Mouse (Mus musculus): ENCODE data around the gene Ccdc65. TPM values are rescaled to one million over a fixed set of nuclear protein-coding genes. Genes with fewer than 3 reads are reported as not detected.
A peak's percentile ranks its signal among the peaks of the same experiment; 100 is the strongest.

The Ccdc65 gene
- total RNA-seq, 2 experiments from 2014 or later, result not detected

DNA sequence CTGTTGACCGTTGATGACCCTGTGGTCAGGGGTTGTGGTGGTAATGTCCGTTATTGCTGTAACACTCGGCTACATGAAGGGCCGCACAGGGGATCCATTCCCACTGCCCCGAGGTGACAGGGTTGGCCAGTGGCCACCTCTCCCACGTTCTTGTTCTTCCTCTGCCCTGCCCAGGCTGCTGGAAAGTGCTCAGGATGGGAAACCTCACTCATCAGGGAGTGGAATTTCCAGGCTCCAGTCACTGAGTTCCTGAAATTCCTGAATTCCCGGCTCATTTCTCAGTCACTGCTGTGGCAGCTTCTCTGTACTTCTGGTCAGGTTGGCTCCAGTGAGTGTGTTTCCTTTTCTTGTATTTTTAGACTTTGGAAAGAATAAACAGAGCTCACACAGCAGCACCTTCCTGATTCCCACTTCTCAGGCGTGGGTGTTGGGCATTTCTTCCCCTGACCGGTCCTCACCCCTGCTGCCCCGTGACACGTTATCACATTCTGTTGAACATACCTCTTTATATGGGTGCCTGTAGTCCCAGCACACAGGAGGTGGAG, 15.8 kb upstream of the Ccdc65 start:
- DNase-seq (ENCODE audit: low spot score in 2 of 2), result peak in 1 of 2 experiments; percentile 34

DNA sequence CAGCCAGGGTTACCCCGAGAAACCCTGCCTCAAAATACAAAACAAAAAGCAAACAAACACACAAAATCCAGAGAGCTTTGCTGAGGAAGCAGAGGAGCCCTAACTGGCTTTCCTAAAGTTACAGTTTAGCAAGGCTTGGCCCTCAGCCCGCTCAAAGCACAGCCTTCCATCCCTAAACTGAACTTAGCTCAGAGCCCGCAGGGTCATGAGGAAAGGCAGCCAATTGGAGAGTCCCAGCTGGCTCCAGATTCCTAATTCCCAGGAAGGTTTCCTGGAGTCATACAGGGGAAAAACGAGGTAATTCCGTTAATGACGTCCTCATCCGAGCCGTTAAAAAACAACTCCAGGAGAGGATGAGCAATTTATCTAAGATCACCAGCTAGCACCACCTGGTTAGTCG, 12.3 kb upstream of the Ccdc65 start:
- DNase-seq (ENCODE audit: low spot score in 2 of 2), result peak in 1 of 2 experiments; percentile 25

DNA sequence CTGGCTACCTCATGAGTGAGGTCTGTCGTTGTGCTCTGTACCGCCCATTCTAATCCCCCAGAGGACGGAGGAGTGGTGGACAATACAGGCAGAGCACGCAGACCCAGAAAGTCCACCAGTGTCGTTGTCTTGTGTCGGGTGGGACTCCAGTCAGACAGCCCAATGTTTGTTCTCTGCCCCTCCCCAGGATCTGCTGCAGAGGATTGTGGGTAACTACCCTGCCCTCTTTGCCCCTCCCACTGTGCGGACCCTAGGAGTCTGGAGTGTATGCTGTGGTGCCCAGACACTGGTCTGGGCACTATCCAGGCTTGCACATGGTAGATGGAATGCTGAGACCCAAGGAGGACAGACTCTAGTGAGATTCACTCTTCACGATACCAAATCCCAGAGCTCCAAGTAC, 11.8 kb upstream of the Ccdc65 start:
- DNase-seq (ENCODE audit: low spot score in 2 of 2), result no peak

DNA sequence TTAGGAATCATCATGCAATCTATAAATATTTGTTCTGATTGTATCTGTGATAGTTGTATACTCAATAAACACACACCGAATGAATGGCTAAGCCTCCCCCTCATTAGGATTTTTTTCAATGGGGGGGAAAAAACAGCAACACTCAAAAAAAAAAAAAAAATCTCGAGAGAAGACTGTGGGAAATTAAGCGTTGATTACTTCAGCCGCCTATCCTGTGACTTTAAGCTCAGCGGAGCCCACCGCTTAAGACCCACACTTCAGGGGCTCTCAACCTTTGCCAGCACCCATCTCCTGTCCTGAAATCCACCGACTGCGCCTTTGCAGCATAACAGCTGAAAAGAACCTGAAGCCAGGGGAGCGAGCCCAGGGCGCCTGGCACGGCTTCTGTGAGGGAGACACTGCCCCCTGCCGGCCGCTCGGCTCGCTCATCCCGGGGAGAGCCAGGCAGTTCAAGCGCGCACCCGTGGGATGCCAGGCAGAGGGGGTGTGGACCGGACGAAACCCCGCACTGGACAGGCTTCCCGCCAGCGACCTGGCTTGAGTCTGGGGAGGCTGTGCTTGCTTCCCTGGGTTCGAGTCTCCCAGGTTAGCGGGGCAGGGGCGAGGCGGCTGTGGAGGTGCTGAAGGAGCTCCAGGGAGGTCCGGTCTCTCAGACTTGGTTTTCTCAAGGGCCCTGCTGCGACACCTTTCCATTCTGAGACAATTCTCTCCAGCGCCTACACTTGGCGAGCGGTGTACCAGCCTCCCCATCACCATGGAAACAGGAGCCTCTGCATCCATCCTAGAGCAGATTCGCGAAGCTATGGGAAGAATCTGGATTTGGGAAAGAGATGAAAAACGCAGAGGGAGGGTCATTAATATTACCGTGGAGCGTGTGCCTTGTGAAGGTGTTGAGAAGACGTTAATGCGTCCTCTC, 8.6 kb upstream of the Ccdc65 start:
- peak; percentile 84 to 86 for DNase-seq (ENCODE audit: low spot score in 2 of 2)

DNA sequence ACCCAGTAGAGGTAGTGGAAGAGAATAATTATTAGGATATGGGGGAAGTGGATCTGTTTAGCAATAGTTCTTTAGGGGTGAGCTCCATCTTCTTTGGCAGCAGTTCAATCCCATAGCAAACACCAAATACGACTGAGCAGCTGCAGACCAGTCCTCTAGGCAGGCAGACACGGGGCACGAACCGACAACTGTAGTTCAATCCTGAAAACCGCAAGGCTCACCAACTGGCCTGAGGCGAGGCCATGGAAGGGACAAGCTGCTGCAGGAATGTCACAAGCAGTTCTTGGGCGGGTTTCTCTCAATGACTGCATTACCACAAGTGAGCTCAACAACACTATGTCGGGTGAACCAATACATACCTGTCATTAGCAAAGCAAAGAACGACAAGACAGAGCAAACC, 3.7 kb upstream of the Ccdc65 start:
- no peak for DNase-seq (ENCODE audit: low spot score in 2 of 2)

DNA sequence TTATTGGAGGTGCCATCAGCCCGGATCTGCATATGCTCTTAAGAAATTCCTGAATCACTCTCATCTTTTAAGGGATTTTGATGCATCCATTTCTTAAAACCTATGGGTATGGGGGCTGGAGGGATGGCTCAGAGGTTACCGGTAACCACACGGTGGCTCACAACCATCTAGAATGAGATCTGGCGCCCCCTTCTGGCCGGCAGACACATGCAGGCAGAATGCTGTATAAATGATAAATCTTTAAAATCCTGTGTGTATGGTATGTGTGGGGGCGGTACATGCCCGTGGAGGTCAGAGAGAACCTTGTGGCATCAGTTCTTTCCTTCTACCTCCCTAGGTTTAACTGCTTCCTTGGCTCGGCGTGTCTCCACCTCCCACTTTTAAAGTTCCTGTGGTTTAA, 2.4 kb downstream of the Ccdc65 start:
- DNase-seq (ENCODE audit: low spot score in 2 of 2), result peak in 1 of 2 experiments; percentile 68

DNA sequence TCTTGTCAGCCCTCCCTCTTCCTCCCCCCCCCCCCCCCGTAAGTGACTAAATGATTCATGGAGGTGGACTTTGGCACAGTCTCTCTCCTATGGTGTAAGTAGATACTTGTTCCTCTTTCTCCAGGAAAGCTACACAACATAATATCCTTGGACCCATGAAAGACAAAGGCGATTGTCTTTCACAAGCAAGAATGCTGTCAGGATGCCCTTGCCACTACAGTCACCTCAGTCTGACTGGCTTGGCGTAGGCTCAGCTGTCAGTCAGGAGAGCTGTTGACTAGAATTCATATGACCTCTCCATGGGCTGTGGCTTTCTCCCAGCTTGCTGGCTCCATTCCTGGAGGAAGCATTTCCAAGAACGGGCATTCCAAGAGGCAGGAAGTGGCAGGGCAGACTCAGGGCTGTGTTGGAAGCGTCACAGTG, 6.2 kb downstream of the Ccdc65 start:
- no peak for DNase-seq (ENCODE audit: low spot score in 2 of 2)

DNA sequence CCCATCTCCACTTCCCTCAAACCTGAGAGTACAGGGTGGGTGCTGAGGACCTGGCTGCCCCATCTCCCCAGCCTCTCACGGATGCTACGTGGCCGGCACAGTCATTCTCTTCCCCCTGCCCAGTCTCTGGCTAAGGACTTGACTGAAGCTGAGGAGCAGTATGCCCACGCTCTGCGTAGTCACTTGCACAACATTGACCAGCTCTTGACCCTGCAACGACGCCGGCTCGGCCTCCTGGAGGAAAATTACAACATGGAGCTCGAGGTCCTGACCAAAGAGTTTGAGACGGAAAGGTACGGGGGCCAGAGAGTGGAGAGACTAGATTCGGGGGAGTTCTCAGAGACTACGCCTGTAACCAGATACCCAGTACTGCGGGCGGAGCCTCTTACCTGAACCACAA, 9.3 kb downstream of the Ccdc65 start:
- no peak for DNase-seq (ENCODE audit: low spot score in 2 of 2)

DNA sequence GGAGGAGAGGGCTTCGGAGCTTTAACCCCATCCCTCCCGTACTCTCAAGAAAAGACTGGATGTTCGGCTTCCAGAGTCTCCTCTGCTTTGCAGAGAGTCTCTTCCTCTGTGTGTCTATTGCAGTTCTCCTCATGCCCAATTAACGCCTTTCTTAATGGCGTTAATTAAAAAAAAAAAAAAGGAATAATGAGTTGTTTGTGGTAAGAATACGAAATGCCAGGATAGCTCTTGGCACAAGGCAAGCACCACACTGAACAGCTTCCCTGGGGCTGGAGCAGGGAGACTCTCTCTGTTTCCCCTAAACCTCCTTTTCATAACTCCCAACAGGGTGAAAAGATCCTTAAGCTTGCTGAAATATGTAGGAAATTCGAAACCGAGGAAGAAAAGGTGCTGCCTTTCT, 14.2 kb downstream of the Ccdc65 start:
- DNase-seq (ENCODE audit: low spot score in 2 of 2), result no peak

DNA sequence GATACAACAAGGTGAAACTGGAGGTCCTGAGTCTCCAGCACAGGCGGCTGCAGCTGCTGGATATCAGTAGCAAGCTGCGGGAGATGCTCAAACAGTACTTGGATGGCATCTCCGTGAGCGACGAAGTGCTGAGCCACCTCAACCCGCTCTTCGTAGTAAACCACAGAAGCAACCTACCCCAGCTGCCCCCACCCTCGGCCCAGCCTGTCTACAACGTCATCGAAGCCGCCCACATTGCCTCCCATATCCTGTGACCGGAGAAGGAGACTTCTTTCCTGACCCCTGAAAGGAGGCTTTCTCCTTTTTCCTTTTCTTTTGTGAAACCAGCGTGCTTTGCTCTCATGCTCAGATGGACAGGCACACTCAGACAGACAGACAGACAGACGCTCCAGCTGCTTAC, 14.8 kb downstream of the Ccdc65 start:
- DNase-seq (ENCODE audit: low spot score in 2 of 2), result no peak

DNA sequence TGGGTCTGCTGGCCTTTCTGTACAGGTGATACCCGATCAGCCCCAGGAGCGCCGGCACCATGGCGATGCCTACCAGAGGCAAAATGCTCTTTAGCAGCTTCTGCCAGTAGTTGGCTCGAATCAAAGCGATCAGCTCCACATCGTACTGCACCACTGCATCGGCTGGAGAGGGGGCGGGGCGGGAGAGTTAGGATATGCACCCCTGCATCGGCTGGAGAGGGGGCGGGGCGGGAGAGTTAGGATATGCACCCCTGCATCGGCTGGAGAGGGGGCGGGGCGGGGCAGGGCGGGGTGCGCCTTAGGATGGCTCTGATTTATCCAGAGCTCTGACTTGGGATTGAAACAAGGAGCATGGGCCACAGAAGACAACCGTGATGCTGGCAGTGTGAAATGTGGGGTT, 16.4 kb downstream of the Ccdc65 start:
- no peak for DNase-seq (ENCODE audit: low spot score in 2 of 2)

DNA sequence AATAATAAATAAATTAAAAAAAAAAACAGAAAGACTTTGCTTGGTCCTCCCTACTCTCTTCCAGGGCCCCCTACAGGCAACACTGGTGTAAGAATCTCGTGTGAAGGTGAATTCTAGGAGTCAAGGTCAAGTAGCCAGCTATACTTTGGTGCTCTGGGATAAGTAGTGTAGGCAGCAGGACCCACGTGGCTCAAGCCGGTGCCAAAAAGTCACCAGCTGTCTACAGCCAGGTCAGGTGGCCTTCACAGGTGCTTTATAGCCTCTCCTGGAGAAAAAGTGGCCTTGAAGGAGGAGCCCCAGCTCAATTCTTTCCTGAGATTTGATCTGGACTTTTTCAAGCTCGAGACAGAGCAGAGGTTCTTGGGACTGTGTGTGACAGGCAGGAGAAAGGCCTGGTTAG, 18.1 kb downstream of the Ccdc65 start:
- DNase-seq (ENCODE audit: low spot score in 2 of 2), result no peak

DNA sequence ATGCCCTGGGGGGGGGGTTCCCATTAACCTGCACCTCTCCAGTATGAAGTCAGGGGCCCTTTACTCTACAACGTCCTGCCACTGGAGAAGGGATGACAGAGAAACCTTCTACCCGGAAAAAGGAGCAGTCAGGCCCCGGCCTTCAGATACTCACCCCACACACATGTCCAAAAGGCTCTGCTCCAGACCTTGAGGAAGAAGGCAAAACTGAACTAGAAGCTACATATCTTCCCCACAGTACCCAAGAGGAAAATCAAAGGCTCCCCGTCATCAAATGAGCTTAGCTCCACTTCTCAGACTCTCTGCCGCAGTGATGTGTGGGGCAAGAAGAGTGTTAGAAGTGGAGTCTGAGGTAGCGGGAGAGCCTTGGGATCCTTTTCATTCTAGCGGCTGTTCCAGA, 18.7 kb downstream of the Ccdc65 start:
- no peak for DNase-seq (ENCODE audit: low spot score in 2 of 2)

DNA sequence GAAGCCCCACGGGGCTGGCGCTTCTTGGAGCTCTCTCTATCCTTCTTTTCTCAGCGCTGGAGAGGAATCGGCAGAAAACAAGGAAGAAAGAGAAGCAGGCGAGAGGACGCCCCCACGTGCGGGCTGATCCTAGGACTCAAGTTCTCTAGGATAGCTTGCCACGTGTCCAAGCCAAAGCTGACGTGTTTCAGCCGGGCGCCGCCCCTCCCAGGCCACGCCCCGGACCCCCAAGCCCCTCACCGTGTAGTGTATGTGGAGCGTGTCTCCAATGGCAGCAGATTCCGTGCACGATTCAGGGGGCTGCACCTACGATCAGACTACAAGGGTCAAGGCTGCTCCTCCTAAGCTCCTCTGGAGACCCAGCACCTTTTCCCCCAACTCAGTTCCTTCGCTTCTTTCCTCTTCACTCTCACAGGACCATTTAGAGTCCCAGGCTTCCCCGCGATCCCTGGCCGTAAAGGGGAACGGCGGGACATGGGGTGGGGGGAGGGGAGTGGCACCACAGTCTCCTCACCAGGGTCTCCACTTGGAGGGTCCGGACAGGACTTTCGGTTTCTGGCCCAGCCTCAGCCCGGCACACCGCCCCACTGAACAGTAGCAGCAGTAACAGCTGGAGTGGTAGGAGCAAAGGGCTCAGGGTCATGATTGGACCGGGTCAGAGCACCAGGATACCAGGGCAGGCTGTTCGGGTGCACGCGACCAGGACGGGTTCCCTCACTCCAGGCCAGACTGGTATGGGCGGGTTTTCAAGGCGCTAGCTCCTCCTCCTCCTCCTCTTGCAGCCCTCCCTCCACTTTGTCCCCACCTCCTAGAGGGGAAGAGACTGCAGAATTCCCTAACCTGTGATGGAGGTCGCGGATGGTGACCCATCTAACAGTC, 19.7 kb downstream of the Ccdc65 start, which contains the start of gene Fkbp11:
Fkbp11 (minus strand) TSS at position 756 of the 879 bp plus-strand sequence.
- DNase-seq (ENCODE audit: low spot score in 2 of 2), result peak; percentile 28 to 60

DNA sequence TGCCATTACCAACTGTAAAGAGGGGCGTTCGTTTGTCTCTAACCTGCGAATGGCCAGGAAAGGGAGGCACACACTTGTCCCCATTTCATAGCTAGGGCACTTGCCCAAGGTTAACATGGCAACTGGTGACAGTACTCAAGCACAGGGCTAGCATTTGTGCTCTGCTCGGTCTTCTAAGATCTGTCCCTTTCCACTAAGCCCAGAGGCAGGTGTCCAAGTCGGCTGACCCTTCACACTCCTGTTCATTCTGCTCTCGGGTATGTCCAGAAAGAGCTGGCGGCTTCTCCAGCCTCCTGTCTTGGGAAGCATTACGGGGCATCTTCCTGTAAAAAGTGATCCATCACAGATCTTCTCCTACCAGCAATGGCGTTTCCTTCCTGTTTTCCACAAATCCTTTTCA, 20.4 kb downstream of the Ccdc65 start:
- DNase-seq (ENCODE audit: low spot score in 2 of 2), result no peak

DNA sequence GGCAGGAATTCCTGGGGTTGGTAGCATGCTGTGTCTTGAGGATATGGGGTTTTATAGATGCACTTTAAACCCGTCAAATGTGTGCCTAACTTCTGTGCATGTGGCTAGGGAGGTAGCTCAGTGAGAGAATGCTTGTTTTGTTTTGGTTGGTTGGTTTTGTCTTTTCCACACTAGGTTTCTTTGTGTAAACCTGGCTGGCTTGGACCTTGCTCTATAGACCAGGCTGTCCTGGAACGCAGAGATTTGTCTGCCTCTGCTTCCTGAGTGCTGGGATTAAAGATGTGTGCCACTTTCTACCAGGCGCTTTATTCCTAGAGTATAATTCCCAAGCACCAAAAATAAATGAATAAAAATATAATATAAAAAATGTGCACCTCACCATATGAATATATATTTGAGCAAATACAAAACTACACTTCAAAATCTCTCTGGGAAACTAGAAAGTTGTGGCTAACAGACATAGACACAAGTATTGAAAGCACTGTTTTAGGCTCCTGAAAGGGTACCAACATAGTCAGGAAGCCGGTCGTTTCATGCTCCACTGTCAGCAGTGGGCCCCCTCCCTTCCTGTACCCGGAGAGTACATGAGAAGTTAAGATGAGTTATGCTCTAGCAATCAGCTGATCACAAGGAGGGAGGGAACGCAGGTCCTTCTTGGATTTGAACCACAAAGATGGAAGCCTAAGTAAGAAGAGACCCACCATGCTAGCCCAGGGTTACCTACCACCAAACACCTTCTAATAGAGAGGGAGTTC, 22.0 kb downstream of the Ccdc65 start:
- DNase-seq (ENCODE audit: low spot score in 2 of 2), result no peak

DNA sequence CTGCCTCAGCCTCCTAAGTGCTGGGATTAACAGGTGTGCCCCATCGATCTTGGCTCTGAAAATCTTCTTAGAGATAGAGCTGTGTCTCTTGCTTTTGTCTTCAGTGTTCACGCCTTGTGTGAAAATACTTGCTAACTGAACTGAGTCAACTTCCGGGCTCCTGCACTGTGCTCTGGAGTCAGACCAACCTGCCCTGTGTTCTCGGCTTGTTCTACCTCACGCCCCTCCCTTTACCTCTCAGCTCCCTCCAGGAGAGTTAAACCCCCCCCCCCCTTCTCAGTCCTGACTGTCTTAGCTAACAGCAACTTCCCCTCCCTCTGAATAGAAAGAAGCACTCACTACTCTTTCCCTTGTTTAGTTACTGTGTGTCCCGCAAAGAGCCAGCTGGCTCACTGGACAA, 22.8 kb downstream of the Ccdc65 start:
- no peak for DNase-seq (ENCODE audit: low spot score in 2 of 2)

DNA sequence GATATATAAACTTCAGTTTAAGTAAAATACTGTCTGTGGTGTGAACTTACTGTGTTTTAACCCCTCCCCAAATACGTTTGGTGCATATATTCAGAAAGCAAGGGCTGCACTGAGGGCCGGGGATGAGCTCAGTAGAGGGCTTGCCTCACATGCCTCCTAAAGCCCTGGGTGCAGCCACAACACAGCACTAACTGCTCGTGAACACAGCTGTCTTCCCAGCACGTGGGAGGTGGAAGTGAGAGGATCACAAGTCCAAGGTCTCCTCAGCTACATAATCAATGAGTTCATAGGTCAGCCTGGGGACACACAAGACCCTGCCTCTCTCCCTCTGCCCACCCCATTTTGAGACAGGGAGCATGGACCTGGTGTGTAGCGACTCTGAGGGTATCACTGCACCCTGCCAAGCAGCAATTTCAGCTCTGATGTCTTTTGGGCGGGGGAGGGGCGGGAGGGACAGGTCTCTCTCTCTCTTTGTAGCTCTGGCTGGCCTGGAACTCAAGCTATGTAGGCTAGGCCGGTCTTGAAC, 24.1 kb downstream of the Ccdc65 start:
- DNase-seq (ENCODE audit: low spot score in 2 of 2), result no peak

DNA sequence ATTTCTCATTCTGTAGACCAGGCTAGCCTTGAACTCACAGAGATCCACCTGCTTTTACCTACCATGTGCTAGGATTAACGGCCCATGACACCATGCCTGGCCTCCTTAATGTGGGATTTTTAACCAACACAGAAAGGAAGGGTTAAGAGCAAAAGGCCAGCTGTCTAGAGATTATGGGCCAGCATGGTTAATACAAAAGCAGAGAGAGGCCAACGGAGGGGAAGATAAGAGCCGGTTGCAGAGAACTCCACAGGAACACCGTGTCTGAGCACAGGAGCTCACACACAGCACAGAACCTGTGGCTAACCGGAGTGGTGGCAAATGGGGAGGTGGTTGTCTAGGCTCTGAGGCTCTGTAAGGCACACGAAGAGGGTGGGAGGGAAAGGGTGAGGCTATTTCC, 25.4 kb downstream of the Ccdc65 start:
- no peak for DNase-seq (ENCODE audit: low spot score in 2 of 2)

DNA sequence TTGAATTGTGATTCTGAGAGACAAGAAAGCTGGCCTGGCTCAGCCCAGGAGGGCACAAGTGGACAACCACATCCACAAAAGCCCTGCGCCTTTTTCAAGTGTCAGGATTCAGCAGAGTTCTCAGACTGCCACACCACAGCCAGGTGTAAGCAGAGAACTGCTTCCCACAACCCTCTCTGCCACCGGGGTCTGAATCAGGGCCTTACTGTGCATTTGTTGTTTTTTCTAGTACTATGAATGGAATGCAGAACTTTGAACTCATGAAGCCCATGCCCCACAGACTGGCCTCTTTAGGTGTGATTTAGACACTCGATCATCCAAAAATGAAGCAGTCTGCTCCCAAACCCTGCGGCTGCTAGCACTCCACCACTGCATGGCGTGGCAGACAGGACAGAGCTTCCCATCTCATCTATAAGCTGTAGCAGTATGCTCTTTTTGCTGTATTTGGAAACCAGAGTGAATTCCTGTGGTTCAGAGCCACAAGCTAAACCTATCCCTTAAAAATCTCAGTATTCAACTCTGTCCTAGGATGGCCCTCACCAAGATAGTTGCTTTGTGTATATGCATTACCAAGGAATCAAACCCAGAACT, 26.1 kb downstream of the Ccdc65 start:
- DNase-seq (ENCODE audit: low spot score in 2 of 2), result no peak

Data from gastrocnemius, postnatal 4 days (tissue).